Mouse (Mus musculus) MEL (cell line): ENCODE results near the gene Ganab.

Experiments
- CHD1 ChIP-seq: IDR thresholded peaks from 2 replicates; pipeline ENCODE4 v1.6.1; 2012; ENCODE audit warnings: low read depth, mild to moderate bottlenecking, inconsistent platforms, low read length, improper control_type of control experiment
- CHD2 ChIP-seq: IDR thresholded peaks from 2 replicates; pipeline ENCODE4 v1.6.1; 2011; ENCODE audit warnings: low read length, improper control_type of control experiment
- CTCF ChIP-seq, 3 experiments: IDR thresholded peaks in 2 of 3; conservative IDR thresholded peaks in 1 of 3; 2 replicates each; pipeline ENCODE4 v1.5.1; 2011 to 2012; ENCODE audit warnings: low read length in 3 of 3, low read depth in 2 of 3, mild to moderate bottlenecking in 2 of 3, improper control_type of control experiment in 1 of 3, inconsistent platforms in 1 of 3, mixed read lengths in 1 of 3, moderate library complexity in 1 of 3; ENCODE audit not compliant: control insufficient read depth in 1 of 3, insufficient read depth in 1 of 3, poor library complexity in 1 of 3, severe bottlenecking in 1 of 3
- EP300 ChIP-seq, 2 experiments: IDR thresholded peaks; 2 replicates each; pipeline ENCODE4 v1.6.1; 2011; ENCODE audit warnings: improper control_type of control experiment in 2 of 2, low read length in 2 of 2, low read depth in 1 of 2, mild to moderate bottlenecking in 1 of 2
- GATA1 ChIP-seq: IDR thresholded peaks from 2 replicates; pipeline ENCODE4 v1.6.1; 2011; ENCODE audit warnings: low read depth, low read length, improper control_type of control experiment
- MAZ ChIP-seq: IDR thresholded peaks from 2 replicates; pipeline ENCODE4 v1.6.1; 2012; ENCODE audit warnings: low read depth, mild to moderate bottlenecking, inconsistent platforms, low read length, improper control_type of control experiment
- POLR2A ChIP-seq, 2 experiments: IDR thresholded peaks; 2 replicates each; pipeline ENCODE4 v1.6.1; 2011 to 2012; ENCODE audit warnings: low read length in 2 of 2, mild to moderate bottlenecking in 2 of 2, control low read depth in 1 of 2, improper control_type of control experiment in 1 of 2, low read depth in 1 of 2, moderate library complexity in 1 of 2; ENCODE audit not compliant: control insufficient read depth in 1 of 2, insufficient read depth in 1 of 2, poor library complexity in 1 of 2

DNA sequence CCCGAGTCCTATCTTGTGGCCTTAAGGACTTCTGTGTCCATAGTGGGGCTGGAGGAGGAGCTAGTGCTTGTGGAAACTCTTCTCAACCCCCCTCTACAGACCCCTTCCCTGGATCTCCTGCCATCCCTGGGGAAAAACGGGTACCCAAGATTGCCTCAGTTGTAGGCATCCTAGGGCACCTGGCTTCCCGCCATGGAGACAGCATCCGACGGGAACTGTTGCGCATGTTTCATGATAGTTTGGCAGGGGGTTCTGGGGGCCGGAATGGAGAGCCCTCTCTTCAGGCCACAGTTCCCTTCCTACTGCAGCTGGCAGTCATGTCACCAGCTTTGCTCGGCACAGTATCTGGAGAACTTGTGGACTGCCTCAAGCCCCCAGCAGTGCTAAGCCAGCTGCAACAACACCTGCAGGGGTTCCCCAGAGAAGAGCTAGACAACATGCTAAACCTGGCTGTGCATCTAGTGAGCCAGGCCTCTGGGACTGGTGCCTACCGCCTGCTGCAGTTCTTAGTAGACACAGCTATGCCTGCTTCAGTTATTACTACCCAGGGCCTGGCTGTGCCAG, 2.4 kb upstream of the Ganab start:
- TF ChIP-seq CHD2 = no peak
- no peak for TF ChIP-seq EP300 (IDR thresholded peaks at IDR 0.05; ENCODE audit: low read depth in 1 of 2, low read length in 2 of 2)
- no peak for TF ChIP-seq POLR2A (IDR thresholded peaks at IDR 0.05; ENCODE audit: control insufficient read depth in 1 of 2, insufficient read depth in 1 of 2, low read depth in 1 of 2, low read length in 2 of 2, poor library complexity in 1 of 2)
- no peak for TF ChIP-seq CHD1
- TF ChIP-seq MAZ = no peak
- TF ChIP-seq CTCF (IDR thresholded peaks at IDR 0.05 in 2 of 3, conservative IDR thresholded peaks at IDR 0.05 in 1 of 3; ENCODE audit: control insufficient read depth in 1 of 3, insufficient read depth in 1 of 3, low read depth in 2 of 3, low read length in 3 of 3, poor library complexity in 1 of 3, severe bottlenecking in 1 of 3) = no peak
- TF ChIP-seq GATA1 = no peak
